Mouse (Mus musculus): ENCODE measurements around the gene Fam43a. TPM values are rescaled to one million over a fixed set of nuclear protein-coding genes. Genes with fewer than 3 reads are reported as not detected.

Gene Fam43a
- polyA plus RNA-seq (2015; fragmentation: Nextera tagmentation; extraction: Ambion mirVana), result 19.3 and 26.3 TPM in 2 replicates

GRCm38 (mm10) chr16:30599491-30600268 is at the start of gene Fam43a:
Fam43a (plus strand) TSS chr16:30599723.

GRCm38 (mm10) chr16:30550748-30551192 is 48.8 kb upstream of the Fam43a start, which contains the start of gene Tmem44:
Tmem44 (minus strand) TSS chr16:30550842.

GRCm38 (mm10) chr16:30587494-30588327 is 11.8 kb upstream of the Fam43a start, which contains the start of gene Lsg1:
Lsg1 (minus strand) TSS chr16:30587592.

Other genes with a start within 250 kb of the Fam43a start
- gene Atp13a3, start 193.7 kb upstream of the Fam43a start, polyA plus RNA-seq (2015; fragmentation: Nextera tagmentation; extraction: Ambion mirVana), result 9.2 and 12.8 TPM in 2 replicates
- gene Tmem44, start 48.9 kb upstream of the Fam43a start, polyA plus RNA-seq (2015; fragmentation: Nextera tagmentation; extraction: Ambion mirVana), result 5.8 and 6.7 TPM in 2 replicates
- 29.3 and 29.9 TPM in 2 replicates for gene Lsg1, start 12.1 kb upstream of the Fam43a start, polyA plus RNA-seq (2015; fragmentation: Nextera tagmentation; extraction: Ambion mirVana)

All from skeletal muscle tissue, postnatal 0 days (tissue).